Mouse (Mus musculus) urinary bladder, adult 18-20 months (tissue): ENCODE results near the gene Usp36.

Experiments used
- DNase-seq, 2 experiments: peaks; one replicate each; pipeline ENCODE4 v3.0.0; 2022; ENCODE audit warnings: low spot score in 2 of 2, mixed read lengths in 2 of 2

Usp36 gene

DNA sequence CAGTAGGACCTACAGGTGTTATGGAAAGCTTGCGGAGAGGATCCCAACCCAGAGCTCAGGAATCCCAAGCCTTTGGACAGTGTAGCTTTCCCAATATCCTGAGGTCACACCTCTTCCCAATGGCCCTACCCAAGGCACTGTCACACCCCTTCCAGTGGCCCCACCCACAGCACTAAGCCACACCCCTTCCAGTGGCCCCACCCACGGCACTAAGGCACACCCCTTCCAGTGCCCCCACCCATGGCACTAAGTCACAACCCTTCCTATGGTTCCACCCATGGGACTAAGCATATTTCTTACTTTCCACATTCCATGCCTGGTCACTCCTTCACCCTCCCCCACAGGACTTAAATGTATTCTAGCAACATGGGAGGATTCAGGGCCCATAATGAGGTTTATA lies 8.8 kb upstream of the Usp36 start:
- no peak for DNase-seq

DNA sequence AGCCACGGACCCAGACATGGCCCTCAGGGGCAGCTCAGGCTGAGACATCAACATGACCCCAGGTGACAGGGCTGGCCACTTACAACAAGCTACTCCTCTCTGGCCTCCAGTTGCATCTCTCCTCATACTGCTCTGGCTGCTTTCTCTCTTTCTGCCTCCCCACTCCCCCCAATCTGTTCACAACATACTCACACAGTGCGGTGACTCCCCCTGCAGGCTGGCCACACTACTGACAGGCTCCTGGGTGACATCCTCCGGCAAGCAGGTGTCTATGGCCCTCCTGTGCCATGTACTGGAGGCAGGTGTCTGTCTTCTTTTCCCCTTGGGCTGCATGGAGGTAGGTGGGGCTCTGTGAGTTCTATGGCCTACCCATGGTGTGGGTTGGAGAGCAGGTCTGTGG lies 7.9 kb upstream of the Usp36 start:
- no peak for DNase-seq

DNA sequence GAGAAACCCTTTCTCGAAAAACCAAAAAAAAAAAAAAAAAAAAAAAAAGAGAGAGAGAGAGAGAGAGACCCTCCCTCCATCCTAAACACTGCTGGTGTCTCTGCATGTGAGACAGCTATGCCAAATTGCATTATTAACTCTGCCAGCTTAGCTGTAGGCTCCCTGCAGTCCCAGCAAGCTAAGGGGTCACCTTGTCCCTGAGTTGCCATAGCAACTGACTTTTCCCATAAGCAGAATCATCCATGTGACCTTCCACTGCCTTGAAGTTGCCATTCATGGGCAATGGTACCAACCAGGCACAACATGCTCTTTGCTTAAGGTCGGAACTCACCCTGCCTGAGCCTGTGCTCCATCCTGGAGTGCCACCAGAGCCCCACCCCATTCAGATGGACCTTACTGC lies 5.0 kb upstream of the Usp36 start:
- no peak for DNase-seq

DNA sequence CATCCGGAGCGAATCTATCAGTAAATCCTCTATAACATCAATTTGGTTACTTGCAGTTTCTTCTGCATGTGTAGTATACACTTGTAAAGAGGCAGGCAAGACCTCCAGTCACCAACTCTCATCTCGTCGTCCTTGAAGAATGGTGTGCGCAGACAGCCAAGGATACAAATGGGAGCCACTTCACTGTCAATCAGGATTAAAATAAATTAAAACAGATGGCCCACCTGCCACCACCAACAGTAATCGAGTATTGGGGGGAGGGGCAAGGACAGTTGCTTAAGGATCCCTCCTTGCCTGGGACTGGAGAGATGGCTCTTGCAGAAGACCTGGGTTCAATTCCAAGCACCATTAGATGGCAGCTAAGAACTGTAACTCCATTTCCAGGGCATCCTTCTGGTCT lies 2.6 kb upstream of the Usp36 start:
- DNase-seq, result no peak

DNA sequence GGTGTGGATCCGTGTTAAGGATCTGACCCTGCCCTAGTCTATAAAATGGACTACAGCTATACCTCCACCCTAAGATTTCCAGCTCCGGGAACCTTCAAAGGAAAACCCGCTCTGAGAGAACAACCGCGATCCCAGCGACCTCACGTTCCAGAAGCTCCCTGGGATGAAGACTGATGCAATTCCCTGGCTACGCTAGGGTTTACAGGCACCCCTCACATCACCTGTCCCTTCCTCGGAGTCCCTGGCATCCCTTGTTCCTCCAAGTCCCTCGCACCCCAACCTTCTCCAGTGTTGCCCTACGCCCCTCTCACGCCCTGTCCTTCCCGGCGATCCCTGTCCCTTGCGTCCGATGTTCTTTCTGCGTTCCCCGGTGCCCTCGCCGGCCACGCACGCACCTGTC lies 482 bp downstream of the Usp36 start:
- peak in 1 of 2 experiments; percentile 27 for DNase-seq

DNA sequence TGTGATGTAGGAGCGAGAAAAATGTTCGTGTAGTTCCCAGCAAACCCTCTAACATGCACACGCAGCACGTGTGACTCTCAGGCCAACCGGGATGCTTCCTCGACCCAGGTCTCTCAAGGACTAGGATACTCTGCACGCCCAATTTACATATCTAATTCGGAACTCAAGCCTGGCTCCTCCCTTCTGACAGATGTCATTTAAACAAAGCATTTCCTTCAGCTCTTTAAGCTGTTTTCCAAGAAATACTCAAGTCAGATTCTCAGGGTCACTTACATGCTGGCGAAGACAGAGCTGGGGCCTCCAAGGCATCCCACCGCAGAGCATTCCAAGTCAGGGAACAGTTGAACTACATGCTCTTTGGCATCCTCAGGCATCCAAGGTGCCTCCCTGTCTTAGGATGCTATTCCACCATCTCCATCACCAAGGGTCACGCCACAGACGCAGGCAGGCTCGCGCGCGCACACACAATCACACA lies 970 bp downstream of the Usp36 start:
- DNase-seq, result no peak

DNA sequence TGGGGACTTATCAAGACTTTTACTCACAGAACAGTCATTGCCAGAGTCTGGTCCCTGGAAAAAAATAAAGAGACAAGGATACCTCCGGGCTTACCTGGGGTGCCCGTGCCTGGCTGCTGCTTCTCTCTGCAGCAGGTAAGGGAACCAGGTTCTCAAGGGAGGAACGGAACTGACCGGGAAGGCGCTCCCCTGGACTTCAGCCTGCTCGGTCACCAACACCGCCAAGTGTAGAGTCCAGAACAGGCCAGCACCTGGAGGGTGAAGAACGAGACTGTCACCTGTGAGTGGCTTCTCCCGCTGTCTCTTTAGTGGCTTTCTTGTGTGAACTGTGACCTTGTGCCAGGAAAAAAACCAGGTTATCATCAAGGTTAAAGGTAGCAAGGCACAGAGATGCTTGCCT lies 2.5 kb downstream of the Usp36 start:
- DNase-seq, result no peak

DNA sequence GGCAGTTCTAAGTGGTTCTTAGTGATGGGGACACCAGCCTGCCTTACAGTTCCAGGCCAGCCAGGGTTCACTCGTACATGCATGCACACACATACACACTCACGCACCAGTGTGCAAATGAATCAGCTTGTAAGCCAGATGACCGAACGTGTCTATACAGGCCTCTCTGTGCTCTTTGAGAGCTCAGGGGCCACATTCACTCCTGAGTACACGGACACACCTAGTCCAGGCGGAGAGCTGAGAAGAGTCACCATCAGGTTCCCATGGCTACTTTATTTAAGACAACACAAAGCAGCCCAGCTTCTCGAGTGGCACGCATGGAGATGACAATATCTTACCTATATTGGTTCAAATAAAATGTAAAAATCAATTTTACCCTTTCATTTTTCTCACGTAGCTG lies 3.6 kb downstream of the Usp36 start:
- DNase-seq, result peak; percentile 12 to 40

DNA sequence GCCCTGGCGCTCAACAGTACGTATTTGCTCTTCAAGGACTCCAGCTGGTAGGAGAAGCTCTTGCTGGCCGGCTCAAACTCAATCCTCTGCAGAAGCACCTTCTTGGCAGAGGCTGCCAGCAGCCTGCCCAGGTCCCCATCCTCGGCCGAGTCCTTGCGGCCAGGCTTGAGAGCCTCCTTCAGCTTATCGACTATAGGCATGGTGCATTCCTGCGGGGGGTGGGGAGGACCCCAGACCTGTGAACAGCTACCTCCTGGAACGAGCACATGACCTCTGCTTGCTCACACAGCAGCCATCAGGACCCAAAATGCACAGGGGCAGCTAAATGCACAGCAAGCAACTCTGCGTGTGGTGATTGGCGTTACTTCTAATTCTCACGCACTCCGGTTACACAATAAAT lies 4.3 kb downstream of the Usp36 start:
- no peak for DNase-seq

DNA sequence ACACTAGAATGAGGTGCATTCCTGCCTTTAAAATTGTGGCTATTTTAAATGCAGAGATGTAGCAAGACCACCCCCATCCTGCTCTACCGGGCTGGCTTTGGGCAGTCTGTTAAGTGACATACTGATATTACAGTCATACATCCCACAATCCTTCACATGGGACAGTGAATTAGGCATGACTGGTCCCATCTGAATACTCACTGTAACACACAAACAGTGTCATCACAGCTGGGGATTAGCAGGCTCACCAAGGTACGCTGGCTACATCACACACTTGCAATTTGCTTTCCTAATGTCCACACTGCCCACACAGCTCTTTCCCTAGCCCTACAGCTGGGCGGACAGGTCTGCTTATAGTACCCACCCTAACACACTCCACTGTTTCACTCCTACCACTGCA lies 9.8 kb downstream of the Usp36 start:
- no peak for DNase-seq

DNA sequence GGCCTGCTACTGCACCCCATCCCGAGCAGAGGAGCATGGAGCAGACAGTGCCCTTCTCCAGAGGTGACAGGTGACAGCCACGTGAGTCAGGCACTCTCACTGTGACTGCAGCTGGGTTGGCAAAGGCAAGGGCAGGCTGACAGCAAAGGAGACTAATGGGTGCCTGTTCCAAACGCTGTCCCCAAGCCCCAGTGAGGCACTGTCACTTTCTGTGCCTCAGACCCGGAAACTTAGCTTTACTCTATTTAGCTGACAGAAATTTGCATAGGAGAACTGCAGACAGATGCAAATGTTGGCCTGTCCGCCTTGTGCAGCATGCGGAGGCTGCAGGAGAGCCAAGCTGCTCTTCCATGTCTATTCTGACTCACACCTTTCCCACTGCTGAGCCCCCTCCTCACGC lies 13.7 kb downstream of the Usp36 start:
- no peak for DNase-seq

DNA sequence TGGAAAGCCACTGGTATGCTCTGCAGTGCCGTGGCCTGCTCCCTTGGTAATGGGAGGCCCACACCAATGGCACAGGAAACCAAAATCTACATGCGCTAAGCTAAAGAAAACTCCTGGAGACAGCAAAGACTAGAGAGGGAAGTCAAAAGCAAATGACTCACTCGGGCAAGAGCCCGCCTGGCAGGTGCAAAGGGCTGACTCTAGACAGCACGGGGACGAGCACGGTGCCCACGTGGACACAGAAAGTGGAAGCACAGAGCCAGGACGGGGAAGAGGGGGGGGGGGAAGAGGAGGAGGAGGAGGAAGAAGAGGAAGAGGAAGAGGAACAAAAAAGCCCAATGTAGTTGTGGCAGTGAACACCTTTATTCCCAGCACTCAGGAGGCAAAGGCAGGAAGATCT lies 15.0 kb downstream of the Usp36 start:
- DNase-seq, result no peak

DNA sequence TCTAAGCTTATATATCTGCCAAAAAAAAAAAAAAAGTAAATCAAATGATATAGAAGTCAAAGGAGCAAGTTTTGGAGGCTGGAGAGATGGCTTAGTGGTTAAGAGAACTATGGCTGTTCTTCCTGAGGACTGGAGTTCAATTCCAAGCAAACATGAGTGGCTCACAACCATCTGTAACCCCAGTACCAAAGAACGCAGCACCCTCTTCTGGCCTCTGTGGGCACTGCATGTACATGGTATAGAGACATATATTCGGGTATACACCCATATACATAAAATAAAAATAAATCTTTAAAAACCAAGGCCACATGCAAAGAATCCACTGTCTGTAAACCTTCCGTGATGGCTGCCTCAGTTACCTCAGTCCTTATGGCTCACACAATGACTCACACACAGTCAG lies 20.2 kb downstream of the Usp36 start:
- no peak for DNase-seq

DNA sequence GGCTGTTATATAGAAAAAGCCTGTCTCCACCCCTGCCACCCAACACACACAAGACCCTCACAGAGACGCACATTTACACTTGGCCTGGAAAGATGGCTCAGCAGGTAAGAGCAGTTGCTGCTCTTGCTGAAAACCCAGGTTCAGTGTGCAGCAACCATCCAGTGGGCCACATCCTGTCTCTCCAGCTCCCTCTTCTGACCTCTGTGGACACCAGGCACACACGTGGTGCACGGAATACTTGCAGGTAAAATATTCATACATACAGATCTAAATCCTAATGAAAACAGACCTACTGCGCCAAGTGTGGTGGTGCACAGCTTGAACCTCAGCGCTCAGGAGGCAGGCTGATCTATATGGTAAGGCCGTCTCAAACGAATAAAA lies 23.4 kb downstream of the Usp36 start:
- DNase-seq, result no peak

DNA sequence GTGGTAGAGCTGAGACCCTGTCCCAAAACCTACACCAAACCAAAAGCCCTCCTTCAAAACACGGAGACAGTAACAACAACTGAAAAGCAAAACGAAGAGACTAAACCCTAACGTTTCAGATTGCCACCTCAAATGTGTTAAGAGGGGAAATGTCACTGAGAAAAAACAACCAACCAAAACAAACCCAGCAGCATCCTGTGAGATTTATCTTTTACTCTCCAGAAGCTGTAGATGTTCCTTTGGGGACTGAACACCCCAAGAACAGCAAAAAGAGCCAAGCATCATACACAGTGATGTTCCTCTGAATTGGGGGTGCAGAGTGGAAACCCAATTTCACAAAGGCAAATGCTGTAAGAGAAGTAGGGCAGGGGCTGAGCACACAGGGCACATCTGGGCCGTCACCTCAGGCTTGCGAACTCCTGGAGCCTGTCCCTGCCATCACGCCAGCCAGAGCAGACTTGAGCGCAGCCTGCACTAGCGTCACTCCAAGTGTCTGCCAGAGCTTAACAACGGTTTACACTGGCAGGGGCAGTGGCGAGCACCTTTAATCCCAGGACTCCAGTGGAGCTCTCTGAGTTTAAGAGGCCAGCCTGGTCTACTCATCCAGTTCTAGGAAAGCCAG lies 23.9 kb downstream of the Usp36 start:
- no peak for DNase-seq

DNA sequence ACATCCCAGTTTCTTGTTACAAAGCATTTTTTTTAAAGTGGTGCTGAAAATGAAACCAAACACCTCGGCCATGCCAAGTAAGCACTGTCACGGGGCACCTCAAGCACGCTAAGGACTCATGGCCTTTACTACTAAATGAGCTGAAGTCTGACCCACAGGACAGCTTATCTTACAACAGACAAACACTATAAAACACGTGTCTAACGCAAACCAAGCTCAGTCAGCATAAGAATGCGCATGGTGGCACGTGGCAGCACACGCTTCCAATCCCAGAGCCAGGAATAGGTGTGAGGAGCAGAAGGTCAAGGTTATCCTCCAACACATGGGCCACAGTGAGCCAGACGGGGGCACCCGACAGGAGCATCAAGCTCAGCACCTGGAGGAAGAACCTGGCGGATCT lies 24.4 kb downstream of the Usp36 start:
- DNase-seq, result no peak

DNA sequence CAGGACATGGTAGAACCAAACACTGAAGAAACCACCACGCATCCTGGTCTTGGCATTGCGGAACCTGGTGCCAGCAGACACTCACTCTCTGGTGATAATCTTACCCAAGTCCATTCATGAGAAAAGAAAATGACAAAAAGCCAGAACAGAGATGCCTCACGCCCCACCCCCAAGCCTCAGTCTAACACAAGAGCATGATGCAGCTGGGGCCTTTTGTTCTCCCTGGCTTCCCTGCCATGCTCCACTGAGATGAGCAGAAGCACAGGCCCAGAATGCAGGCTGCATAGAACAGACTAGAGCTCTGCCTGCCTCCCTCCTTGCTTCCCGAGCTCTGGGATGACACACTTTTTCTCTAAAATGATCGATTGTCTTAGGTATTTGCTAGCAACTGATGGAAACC lies 26.9 kb downstream of the Usp36 start:
- DNase-seq, result no peak

DNA sequence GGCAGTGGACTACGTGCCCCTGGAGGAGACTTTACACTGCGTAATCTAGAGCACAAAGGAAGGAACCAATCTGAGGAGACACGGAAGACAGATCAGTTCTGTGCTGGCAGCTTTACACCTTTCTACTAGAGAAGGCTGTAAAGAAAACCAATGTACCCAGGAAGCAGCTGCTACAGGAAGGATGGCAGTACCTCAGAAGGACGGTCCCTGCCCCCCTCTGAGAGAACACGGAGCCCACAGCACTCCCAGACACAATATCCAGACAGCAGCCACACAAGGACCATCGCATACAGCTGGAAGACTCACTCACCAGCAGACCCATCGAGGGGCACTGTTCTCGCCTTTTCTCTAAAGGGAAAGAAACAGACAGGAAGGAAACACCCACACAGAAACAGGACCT lies 30.0 kb downstream of the Usp36 start:
- no peak for DNase-seq

DNA sequence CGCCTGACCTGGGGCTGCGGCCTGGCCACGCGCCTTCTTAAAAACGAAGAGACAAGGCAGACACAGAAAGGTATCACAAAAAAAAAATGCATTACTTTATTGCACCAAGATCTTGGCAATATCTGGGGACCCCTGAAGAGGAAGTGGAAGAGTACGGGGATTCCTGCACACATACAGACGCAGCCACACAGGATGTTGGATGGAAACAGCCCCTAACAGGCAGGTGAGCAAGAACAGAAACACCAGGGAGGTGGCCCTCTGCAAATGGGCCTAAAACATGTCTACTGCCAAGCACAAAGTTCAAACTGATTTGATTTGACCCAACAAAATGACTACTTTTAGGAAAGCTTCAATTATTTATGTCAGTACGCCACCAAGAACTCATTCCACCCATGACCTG lies 30.5 kb downstream of the Usp36 start:
- DNase-seq, result no peak

DNA sequence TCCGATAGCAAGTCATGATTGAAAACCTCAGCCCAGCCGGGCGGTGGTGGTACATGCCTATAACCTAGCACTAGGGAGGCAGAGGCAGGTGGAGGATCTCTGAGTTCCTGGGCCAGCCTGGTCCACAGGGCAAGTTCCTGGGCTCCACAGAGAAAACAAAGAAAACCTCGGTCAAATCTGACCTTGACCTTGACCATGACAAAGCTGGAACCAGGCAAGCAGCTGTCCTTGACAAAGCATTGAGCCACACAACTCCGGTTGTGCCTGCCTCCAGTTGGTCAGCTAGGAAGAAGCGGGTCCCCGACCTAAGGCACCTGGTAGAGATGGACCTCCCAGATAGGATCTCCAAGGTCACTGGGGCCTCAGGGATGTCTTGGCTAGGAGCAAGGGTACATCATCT lies 33.7 kb downstream of the Usp36 start:
- no peak for DNase-seq

DNA sequence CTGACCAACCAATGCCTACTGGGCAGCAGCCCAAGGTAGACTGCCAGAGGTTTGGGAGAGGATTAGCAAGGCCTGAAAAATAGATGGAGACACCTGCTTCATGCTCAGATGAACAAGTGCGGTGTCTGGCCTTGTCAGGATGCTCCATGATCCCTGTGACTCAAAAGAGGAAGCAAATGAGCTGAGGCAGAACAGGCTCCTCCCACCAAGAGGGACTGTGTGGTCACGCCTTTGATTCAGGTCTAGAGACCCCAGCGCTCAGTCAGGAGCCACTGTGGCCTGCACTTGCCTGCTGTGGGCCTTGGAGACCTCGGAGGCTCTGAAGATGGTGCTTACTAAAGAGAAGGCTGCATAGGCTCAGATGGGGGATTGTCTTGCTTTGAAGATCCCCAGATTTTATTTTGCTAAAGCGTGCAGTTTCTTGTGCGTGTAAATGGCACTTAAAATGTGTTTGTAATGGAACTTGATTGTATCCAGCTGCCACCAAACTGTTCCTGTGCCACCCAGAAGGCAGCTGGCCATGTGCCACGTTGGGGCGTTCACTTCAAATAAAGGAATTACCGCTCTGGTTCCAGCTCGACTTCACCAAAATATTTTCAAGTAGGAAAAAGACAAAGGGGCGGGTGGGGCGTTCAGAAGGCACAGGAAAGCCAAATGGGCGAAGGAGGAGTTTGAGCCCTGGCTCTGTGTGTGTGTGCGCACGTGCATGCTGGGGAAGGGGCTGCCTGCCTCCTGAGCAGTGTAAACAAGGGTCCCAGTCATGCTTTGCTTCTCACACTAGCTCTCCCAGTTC lies 35.7 kb downstream of the Usp36 start:
- peak in 1 of 2 experiments; percentile 56 for DNase-seq

DNA sequence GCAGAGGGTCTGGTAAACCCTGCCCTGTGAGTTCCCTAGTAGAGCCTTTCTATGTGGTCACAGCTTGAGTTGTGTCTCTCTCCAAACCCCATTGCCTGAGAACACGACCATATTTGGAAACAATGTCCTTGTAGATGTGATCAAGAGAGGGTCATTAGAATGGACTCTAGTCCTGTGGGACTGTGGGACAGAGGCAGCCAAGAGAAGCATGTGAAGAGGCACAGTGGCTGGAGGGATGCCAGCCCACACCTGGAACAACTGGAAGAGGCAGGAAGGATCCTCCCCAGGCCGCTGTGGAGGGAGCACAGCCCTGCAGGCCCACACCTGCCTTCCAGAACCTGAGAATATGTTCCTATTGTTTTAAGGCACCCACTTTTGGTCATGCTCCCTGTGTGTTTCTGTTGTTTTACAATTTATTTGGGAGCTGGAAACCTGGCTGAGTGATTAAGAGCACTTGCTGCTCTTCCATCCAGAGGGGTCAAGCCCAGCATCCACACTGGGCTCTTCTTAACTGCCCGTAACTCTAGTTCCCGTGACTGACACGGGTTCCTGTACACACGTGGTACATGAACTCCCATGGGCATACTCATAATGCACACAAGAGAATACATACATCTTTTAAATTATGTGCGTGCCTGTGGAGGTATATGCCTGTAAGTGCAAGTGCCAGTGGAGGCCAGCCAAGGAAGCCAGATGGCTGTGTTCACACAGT lies 36.4 kb downstream of the Usp36 start:
- no peak for DNase-seq

DNA sequence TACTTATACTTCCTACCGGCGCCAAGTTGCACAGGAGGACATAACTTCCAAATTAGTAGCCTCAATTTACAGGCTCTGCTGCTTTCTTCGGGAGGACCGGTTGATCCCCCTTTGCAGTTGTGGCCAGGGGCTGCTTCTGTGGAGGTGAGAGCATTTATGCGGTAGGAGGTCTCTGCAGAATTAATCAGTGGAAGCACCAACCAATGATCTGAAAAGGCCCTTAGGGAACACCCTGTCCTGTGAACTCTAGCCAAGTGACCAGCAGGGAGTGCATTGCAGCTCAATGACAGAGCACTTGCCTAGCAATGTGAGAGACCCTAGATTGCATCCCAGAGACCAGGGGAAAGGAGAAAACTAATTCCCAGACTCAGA lies 41.0 kb downstream of the Usp36 start:
- DNase-seq, result peak in 1 of 2 experiments; percentile 36
